In the genomic region with DNA sequence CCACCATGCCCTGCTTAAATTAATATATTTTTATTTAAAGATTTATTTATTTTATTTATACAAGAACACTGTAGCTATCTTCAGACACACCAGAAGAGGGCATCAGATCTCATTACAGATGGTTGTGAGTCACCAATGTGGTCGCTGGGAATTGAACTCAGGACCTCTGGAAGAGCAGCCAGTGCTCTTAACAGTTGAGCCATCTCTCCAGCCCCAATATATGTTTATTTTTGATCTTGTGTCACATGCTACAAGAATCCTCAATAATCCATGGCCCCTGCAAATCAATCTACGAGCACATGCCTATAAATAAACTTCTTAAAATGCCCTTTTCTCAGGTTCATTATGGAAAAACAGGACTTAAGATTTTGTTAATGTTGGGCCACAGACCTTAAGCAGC, we compare ENCODE assay signal across 8 mouse cellular contexts. TPM values are rescaled to one million over a fixed set of nuclear protein-coding genes. Genes with fewer than 3 reads are reported as not detected.
DNase-seq lines count a peak whose midpoint lies in the region; ATAC-seq and TF ChIP-seq lines count a peak whose summit lies in the region.

No protein-coding gene starts in this region.

- no peak overlapping the region for H3K9ac ChIP-seq in intestine, embryonic 14.5 days (ENCODE audit: low read length)
- H3K9ac ChIP-seq in intestine, embryonic 15.5 days = no peak overlapping the region
- H3K9ac ChIP-seq in ES-E14 (ENCODE audit: insufficient read depth, low read depth, low read length, poor library complexity, severe bottlenecking) = no peak overlapping the region
- no peak overlapping the region for H3K9ac ChIP-seq in forebrain, embryonic 11.5 days (ENCODE audit: low read length)
- peak overlapping the region; percentile 96; the same call in 1 of the 2 replicates for H3K9ac ChIP-seq in liver, embryonic 13.5 days

- no peaks in the 10 kb centered on the region for H3K27me3 ChIP-seq in intestine, embryonic 14.5 days (replicated peaks; ENCODE audit: control insufficient read depth, insufficient read depth, low read length)
- H3K27me3 ChIP-seq in intestine, embryonic 15.5 days (replicated peaks) = no peaks in the 10 kb centered on the region
- no peaks in the 10 kb centered on the region for H3K27me3 ChIP-seq in forebrain, embryonic 11.5 days (ENCODE audit: control insufficient read depth, insufficient read depth, low read length)
- no peaks in the 10 kb centered on the region for H3K27me3 ChIP-seq in liver, embryonic 13.5 days

- peaks cover 11% of the 10 kb centered on the region for H3K36me3 ChIP-seq in intestine, embryonic 14.5 days (ENCODE audit: control insufficient read depth, insufficient read depth, low read length)
- no peaks in the 10 kb centered on the region for H3K36me3 ChIP-seq in intestine, embryonic 15.5 days
- no peaks in the 10 kb centered on the region for H3K36me3 ChIP-seq in ES-E14 (ENCODE audit: control insufficient read depth, insufficient read depth, low read length, poor library complexity, severe bottlenecking)
- H3K36me3 ChIP-seq in forebrain, embryonic 11.5 days (ENCODE audit: control insufficient read depth, insufficient read depth, low read length) = peaks cover 3% of the 10 kb centered on the region; the same call in 1 of the 2 replicates
- peaks cover 8% of the 10 kb centered on the region for H3K36me3 ChIP-seq in liver, embryonic 13.5 days

- no peaks in the 10 kb centered on the region for H3K9me3 ChIP-seq in intestine, embryonic 14.5 days (ENCODE audit: control insufficient read depth, low read length)
- H3K9me3 ChIP-seq in intestine, embryonic 15.5 days = no peaks in the 10 kb centered on the region
- H3K9me3 ChIP-seq in ES-E14 (ENCODE audit: control insufficient read depth, insufficient read depth, low read depth, low read length) = no peaks in the 10 kb centered on the region
- H3K9me3 ChIP-seq in forebrain, embryonic 11.5 days (ENCODE audit: control insufficient read depth, low read length) = no peaks in the 10 kb centered on the region
- H3K9me3 ChIP-seq in liver, embryonic 13.5 days (replicated peaks) = no peaks in the 10 kb centered on the region

- H3K4me1 ChIP-seq in intestine, embryonic 14.5 days (replicated peaks; ENCODE audit: control insufficient read depth, insufficient read depth, low read length) = peaks cover 5% of the 10 kb centered on the region
- peaks cover 3% of the 10 kb centered on the region; the same call in 1 of the 2 replicates for H3K4me1 ChIP-seq in intestine, embryonic 15.5 days (replicated peaks)
- H3K4me1 ChIP-seq in ES-E14 (ENCODE audit: control insufficient read depth in 2 of 2, insufficient read depth in 2 of 2, low read length in 2 of 2, poor library complexity in 1 of 2) = 0 out of 4 replicates have a peak, but pooled peaks cover 0 to 2% of the 10 kb centered on the region in 2 experiments
- H3K4me1 ChIP-seq in forebrain, embryonic 11.5 days (replicated peaks; ENCODE audit: control insufficient read depth, insufficient read depth, low read length) = 0 out of 2 replicates have a peak, but pooled peaks cover 2% of the 10 kb centered on the region
- peaks cover 21% of the 10 kb centered on the region for H3K4me1 ChIP-seq in liver, embryonic 13.5 days (replicated peaks)

- DNase-seq in intestine, embryonic 14.5 days (ENCODE audit: low spot score) = no peak
- no peak for DNase-seq in ES-E14 (ENCODE audit: low read depth, low spot score)
- DNase-seq in forebrain, embryonic 11.5 days (ENCODE audit: low spot score) = no peak
- no peak for DNase-seq in liver, embryonic 13.5 days
- no peak for DNase-seq in adrenal gland, postnatal 36 days
- DNase-seq in lung, postnatal 10 days = no peak
- no peak for DNase-seq in frontal cortex, adult 2 months (ENCODE audit: extremely low spot score in 1 of 2, low spot score in 1 of 2)

- 91% methylated on average over 2 of the region's 2 CpGs for WGBS in intestine, embryonic 14.5 days
- 90% methylated on average over 2 of the region's 2 CpGs for WGBS in intestine, embryonic 15.5 days
- WGBS in forebrain, embryonic 11.5 days = 84% methylated on average over 2 of the region's 2 CpGs
- 93% methylated on average over 2 of the region's 2 CpGs for WGBS in liver, embryonic 13.5 days (ENCODE audit: insufficient replicate concordance)

- ATAC-seq in intestine, embryonic 14.5 days (replicated peaks; ENCODE audit: low FRiP score, low TSS enrichment, low read depth) = no peak
- ATAC-seq in intestine, embryonic 15.5 days = no peak; the same call in 1 of the 2 replicates
- peak; percentile 57 for ATAC-seq in forebrain, embryonic 11.5 days (replicated peaks; ENCODE audit: low FRiP score)
- no peak for ATAC-seq in liver, embryonic 13.5 days (ENCODE audit: low read depth)

- H3K4me3 ChIP-seq in intestine, embryonic 14.5 days (ENCODE audit: low read depth, low read length) = peak overlapping the region; percentile 98; the same call in 1 of the 2 replicates
- H3K4me3 ChIP-seq in intestine, embryonic 15.5 days (replicated peaks) = no peak overlapping the region; the same call in 1 of the 2 replicates
- peak overlapping the region in 1 of 2 experiments; percentile 4; a peak in 1 of 4 replicates for H3K4me3 ChIP-seq in ES-E14 (ENCODE audit: insufficient read depth in 1 of 2, low read depth in 1 of 2, low read length in 2 of 2, poor library complexity in 1 of 2, severe bottlenecking in 1 of 2)
- no peak overlapping the region for H3K4me3 ChIP-seq in forebrain, embryonic 11.5 days (ENCODE audit: low read depth, low read length)
- H3K4me3 ChIP-seq in liver, embryonic 13.5 days (replicated peaks) = peak overlapping the region; percentile 99

- H3K27ac ChIP-seq in intestine, embryonic 14.5 days (ENCODE audit: low read depth) = no peak overlapping the region
- no peak overlapping the region for H3K27ac ChIP-seq in intestine, embryonic 15.5 days
- H3K27ac ChIP-seq in ES-E14 (ENCODE audit: insufficient read depth, low read depth, low read length, poor library complexity, severe bottlenecking) = peak overlapping the region; percentile 20; the same call in 1 of the 2 replicates
- H3K27ac ChIP-seq in forebrain, embryonic 11.5 days (ENCODE audit: low read depth, low read length) = no peak overlapping the region
- H3K27ac ChIP-seq in liver, embryonic 13.5 days = peak overlapping the region; percentile 88; the same call in 1 of the 2 replicates

- no peak overlapping the region for H3K4me2 ChIP-seq in intestine, embryonic 14.5 days (ENCODE audit: low read length)
- no peak overlapping the region for H3K4me2 ChIP-seq in intestine, embryonic 15.5 days (replicated peaks)
- no peak overlapping the region for H3K4me2 ChIP-seq in forebrain, embryonic 11.5 days (ENCODE audit: low read depth, low read length, severe bottlenecking)
- peak overlapping the region; percentile 71; the same call in 1 of the 2 replicates for H3K4me2 ChIP-seq in liver, embryonic 13.5 days

- in situ Hi-C loops in ES-E14 (cut with MboI; ENCODE audit: low sequenced_read_pairs in 2 of 2, unreplicated experiment in 2 of 2) = no loop called here

TF ChIP-seq in ES-E14, 5 proteins besides CTCF, POLR2A, EP300 and RAD21:
- TF ChIP-seq CHD2 (IDR thresholded peaks at IDR 0.05; ENCODE audit: low read depth, low read length) (no peak), MAFK (IDR thresholded peaks at IDR 0.05; ENCODE audit: insufficient read depth, low read depth, low read length) (no peak), ZNF384 (IDR thresholded peaks at IDR 0.05; ENCODE audit: low read depth, low read length) (no peak), ZC3H11A (IDR thresholded peaks at IDR 0.05; ENCODE audit: borderline replicate concordance, low read depth, low read length) (no peak), HCFC1 (IDR thresholded peaks at IDR 0.05; ENCODE audit: borderline replicate concordance, insufficient read depth, low read length) (no peak)

RNA-seq across cellular contexts. Expression of a gene that starts 0.4 kb away (rescaled TPM):
- polyA plus RNA-seq in intestine, embryonic 14.5 days (2014; fragmentation: Nextera tagmentation; extraction: Ambion mirVana) = 95.9 and 102 TPM in 2 replicates
- polyA plus RNA-seq in intestine, embryonic 15.5 days (2015; fragmentation: Nextera tagmentation; extraction: Ambion mirVana) = 71.4 and 83.5 TPM in 2 replicates
- 27.4 and 38.6 TPM in 2 replicates for total RNA-seq in ES-E14 (2012; rRNA removed)
- polyA plus RNA-seq in forebrain, embryonic 11.5 days (2014; fragmentation: Nextera tagmentation; extraction: Ambion mirVana) = 156 and 161 TPM in 2 replicates
- 30.9 and 42.0 TPM in 2 replicates for polyA plus RNA-seq in liver, embryonic 13.5 days (2015; fragmentation: Nextera tagmentation; extraction: Ambion mirVana)
- total RNA-seq in adrenal gland, postnatal 36 days (2021) = 10 to 100 TPM; 89.3 to 97.1 TPM
- polyA plus RNA-seq in frontal cortex, adult 2 months (2012; rRNA removed) = 163 and 175 TPM in 2 replicates

Comparison
In these comparisons a context has a peak if more than half of its experiments do, and no peak if none do; other contexts are left out.
1. H3K4me3 ChIP-seq: peak in intestine, embryonic 14.5 days (single experiment) and liver, embryonic 13.5 days (single experiment); none in intestine, embryonic 15.5 days (single experiment) and forebrain, embryonic 11.5 days (single experiment).
2. H3K27ac ChIP-seq: peak in ES-E14 (single experiment) and liver, embryonic 13.5 days (single experiment); none in intestine, embryonic 14.5 days (single experiment), intestine, embryonic 15.5 days (single experiment) and forebrain, embryonic 11.5 days (single experiment).